Mouse (Mus musculus): Measurements from ENCODE around the gene Abca13.

The Abca13 gene

GRCm38 (mm10) chr11:9531715-9532114, 340.0 kb downstream of the Abca13 start:
- no peak for DNase-seq (ENCODE audit: low read depth, low spot score)

- no peak for DNase-seq (ENCODE audit: low read depth, low spot score)
Measured at GRCm38 (mm10) chr11:9533189-9533588, 341.4 kb downstream of the Abca13 start.

- DNase-seq (ENCODE audit: low read depth, low spot score): no peak
Measured at GRCm38 (mm10) chr11:9533658-9534202, 342.0 kb downstream of the Abca13 start.

GRCm38 (mm10) chr11:9536811-9537210, 345.1 kb downstream of the Abca13 start:
- no peak for DNase-seq (ENCODE audit: low read depth, low spot score)

GRCm38 (mm10) chr11:9538328-9538727, 346.6 kb downstream of the Abca13 start:
- DNase-seq (ENCODE audit: low read depth, low spot score): no peak

- no peak for DNase-seq (ENCODE audit: low read depth, low spot score)
Measured at GRCm38 (mm10) chr11:9560026-9560425, 368.3 kb downstream of the Abca13 start.

GRCm38 (mm10) chr11:9568302-9568701, 376.6 kb downstream of the Abca13 start:
- no peak for DNase-seq (ENCODE audit: low read depth, low spot score)

GRCm38 (mm10) chr11:9570319-9570718, 378.6 kb downstream of the Abca13 start:
- DNase-seq (ENCODE audit: low read depth, low spot score): no peak

GRCm38 (mm10) chr11:9574894-9575293, 383.2 kb downstream of the Abca13 start:
- no peak for DNase-seq (ENCODE audit: low read depth, low spot score)

GRCm38 (mm10) chr11:9591757-9592316, 400.1 kb downstream of the Abca13 start:
- no peak for DNase-seq (ENCODE audit: low read depth, low spot score)

GRCm38 (mm10) chr11:9597299-9597698, 405.6 kb downstream of the Abca13 start:
- DNase-seq (ENCODE audit: low read depth, low spot score): no peak

GRCm38 (mm10) chr11:9601096-9601495, 409.4 kb downstream of the Abca13 start:
- no peak for DNase-seq (ENCODE audit: low read depth, low spot score)

- DNase-seq (ENCODE audit: low read depth, low spot score): no peak
Measured at GRCm38 (mm10) chr11:9602137-9602536, 410.4 kb downstream of the Abca13 start.

GRCm38 (mm10) chr11:9608249-9608648, 416.5 kb downstream of the Abca13 start:
- no peak for DNase-seq (ENCODE audit: low read depth, low spot score)

- DNase-seq (ENCODE audit: low read depth, low spot score): no peak
Measured at GRCm38 (mm10) chr11:9609075-9609474, 417.3 kb downstream of the Abca13 start.

- no peak for DNase-seq (ENCODE audit: low read depth, low spot score)
Measured at GRCm38 (mm10) chr11:9616133-9616532, 424.4 kb downstream of the Abca13 start.

GRCm38 (mm10) chr11:9616665-9617064, 424.9 kb downstream of the Abca13 start:
- DNase-seq (ENCODE audit: low read depth, low spot score): no peak

- no peak for DNase-seq (ENCODE audit: low read depth, low spot score)
Measured at GRCm38 (mm10) chr11:9619986-9620385, 428.2 kb downstream of the Abca13 start.

- no peak for DNase-seq (ENCODE audit: low read depth, low spot score)
Measured at GRCm38 (mm10) chr11:9622888-9623287, 431.1 kb downstream of the Abca13 start.

- no peak for DNase-seq (ENCODE audit: low read depth, low spot score)
Measured at GRCm38 (mm10) chr11:9624753-9625152, 433.0 kb downstream of the Abca13 start.

- no peak for DNase-seq (ENCODE audit: low read depth, low spot score)
Measured at GRCm38 (mm10) chr11:9625812-9626211, 434.1 kb downstream of the Abca13 start.

- DNase-seq (ENCODE audit: low read depth, low spot score): no peak
Measured at GRCm38 (mm10) chr11:9647272-9647671, 455.5 kb downstream of the Abca13 start.

GRCm38 (mm10) chr11:9647991-9648390, 456.2 kb downstream of the Abca13 start:
- no peak for DNase-seq (ENCODE audit: low read depth, low spot score)
